Mouse (Mus musculus) cerebellum, adult 2 months (tissue): ENCODE measurements around the gene 4930470P17Rik.

Experiments used
- CTCF ChIP-seq: fragments of 200-500 bp; IDR thresholded peaks from 2 replicates; pipeline ENCODE4 v1.5.1; 2011; ENCODE audit warnings: low read depth, mild to moderate bottlenecking, control low read depth, low read length, moderate library complexity, borderline replicate concordance; ENCODE audit not compliant: insufficient read depth
- POLR2A ChIP-seq: fragments of 200-500 bp; IDR thresholded peaks from 2 replicates; pipeline ENCODE4 v1.6.1; 2011; ENCODE audit warnings: low read length, control low read depth, borderline replicate concordance; ENCODE audit not compliant: insufficient read depth

DNA sequence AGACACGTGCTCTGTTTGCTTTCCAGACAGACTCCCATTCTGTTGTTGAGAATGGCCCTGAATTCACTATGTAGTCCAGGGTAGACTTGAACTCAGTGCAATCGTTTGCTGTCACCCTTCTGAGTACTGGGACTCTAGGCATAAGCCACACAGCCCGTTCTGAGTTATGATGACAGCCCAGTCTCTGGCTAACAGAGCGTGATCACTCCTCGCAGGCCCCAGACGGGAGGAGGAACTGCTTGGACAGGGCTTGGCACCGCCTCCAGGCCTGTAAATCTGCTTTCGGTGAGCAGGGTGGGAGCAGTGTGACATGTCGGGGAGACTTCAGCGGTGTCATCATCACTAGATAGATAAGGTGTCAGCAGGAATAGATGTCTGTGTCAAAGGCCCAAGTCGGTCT, 28.7 kb upstream of the 4930470P17Rik start:
- TF ChIP-seq CTCF (no peak), POLR2A (no peak)
